Mouse (Mus musculus): ENCODE results near the gene Banf2.
A peak's percentile ranks its signal among the peaks of the same experiment; 100 is the strongest.

The Banf2 gene

DNA sequence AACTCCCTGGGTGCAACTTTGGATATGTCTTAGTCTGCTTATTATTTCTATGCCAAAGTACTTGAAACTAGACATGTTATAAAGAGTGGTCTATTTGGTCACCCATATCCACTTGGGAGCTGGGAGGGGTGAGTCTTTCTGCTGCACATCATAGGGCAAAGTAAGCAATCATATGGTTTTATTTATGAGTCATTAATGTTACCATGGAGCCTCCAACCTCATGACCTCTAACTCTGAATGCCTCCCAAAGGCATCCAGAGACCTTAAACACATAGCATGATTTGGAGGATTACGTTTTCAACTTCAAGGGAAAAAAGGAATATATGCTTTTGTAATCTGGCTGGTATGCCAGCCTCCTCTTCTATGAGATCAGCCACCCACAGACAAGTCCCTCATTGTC is 61.9 kb downstream of the Banf2 start:
- no peak for DNase-seq (ENCODE audit: low read depth, low spot score)

DNA sequence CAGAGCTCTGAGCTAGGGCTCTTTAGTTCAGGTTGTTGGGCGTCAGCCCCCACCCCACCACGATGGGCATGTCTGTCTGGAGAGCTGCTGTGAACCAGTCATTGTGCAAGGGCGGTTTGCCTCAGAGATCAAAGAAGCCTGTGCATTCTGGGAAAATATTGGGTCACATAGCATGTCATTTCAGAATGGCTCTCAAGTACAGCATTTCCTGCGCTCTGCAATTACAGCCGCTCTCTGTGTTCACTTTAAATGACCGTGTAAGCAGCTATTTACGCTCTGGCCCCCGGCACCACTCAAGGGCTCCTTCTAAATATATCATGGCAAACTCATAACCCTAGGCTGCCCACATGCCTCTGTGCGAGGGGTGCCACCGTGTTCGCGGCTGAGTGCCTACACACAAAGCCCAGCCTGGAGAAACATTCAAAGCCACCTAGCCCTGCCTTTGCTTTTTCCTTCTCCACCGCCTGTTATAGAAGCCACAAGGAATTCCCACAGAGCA is 68.7 kb downstream of the Banf2 start:
- no peak for DNase-seq (ENCODE audit: low read depth, low spot score)

DNA sequence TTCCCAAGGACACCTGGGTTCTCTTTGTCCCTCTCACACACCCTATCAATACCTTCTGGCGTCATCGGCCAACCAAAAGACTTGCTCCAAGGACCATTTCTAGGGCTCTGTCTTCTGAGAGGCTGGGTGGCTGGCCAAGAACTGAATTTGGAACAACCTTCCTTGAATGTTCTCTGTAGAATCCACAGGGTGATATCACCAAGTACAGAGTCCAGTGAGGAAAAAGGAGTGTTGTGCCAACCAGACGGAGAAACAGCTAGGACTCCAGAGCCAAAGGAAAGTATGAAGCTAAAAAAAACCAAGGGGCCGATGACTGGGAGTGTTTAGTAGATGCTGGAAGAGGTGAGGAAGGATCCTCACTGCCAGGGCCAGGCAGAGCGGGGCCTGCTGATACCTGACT is 74.5 kb downstream of the Banf2 start:
- DNase-seq (ENCODE audit: low read depth, low spot score), result no peak

DNA sequence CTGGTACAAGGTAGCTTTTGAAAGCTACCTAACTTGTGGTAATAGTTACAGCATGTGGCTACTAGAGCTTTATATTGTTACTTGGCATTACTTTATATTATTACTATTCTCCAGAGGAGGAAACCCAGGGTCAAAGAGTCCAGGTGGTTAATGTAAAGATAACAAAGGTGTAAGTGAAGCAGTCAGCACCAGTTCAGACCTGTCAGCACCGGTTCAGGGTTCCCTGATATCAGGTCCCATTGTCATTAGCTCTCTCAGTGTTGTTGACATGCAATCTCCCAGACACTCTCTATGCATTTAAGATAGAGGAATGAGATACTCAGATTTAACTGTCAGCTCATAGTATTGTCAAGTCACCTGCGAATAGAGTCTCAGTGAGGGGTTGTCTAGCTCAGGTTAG is 75.0 kb downstream of the Banf2 start:
- DNase-seq (ENCODE audit: low read depth, low spot score), result no peak

DNA sequence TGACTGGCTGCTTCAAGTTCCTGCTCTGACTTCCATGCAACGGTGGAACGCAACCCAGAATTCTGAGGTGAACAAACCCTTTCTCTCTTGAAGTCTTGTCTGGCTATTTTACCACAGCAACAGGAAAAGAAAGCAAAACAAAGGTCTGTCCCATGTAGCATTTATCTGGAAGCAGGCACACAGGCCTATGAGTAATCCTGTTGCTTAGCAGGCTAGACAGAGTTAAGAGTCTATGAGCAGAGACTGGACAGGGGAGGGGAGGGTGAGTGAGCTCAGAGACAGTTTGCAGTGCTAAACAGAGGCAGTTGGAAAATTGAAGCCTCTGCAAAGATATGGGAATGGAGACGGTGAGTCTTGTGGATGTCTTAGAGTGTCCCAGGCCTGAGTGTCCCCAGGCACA is 75.5 kb downstream of the Banf2 start:
- DNase-seq (ENCODE audit: low read depth, low spot score), result no peak

DNA sequence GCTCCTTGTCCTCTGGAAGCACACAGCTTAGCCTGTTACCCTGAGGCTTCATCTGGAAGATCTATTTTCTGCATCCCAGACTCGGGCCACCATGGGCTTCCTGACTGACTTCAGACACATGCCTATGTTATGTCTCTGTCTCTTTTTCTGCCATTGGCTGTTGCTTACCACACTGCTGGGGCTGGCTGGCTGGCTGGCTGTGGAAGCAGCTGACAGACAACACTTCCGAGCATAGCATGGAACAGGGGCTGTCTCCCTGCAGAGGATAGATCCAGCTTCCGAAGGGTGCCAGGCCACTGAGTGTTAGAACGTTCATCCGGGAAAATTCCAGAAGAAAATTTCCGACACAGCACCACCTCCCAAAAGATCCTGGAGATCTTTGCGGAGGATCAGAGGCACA is 79.1 kb downstream of the Banf2 start:
- peak; percentile 36 for DNase-seq (ENCODE audit: low read depth, low spot score)

DNA sequence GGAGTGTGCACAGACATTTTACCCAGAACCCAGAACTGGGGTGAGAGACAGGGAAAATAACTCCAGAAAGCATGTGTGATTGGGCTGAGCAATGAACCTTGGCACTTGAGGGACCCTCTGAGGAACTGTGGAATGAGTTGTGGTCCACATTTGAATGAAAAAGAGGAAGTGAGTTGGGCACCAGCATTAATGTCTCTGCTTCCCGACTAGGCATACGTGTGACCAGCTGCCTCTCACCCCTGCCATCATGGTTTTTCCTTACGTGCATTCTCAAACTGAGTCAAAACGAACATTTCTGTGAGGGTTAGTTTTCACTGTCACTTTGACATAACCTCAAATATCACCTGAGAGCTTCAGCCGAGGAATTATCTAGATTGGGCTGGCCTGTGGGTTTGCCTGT is 79.8 kb downstream of the Banf2 start:
- peak; percentile 84 for DNase-seq (ENCODE audit: low read depth, low spot score)

DNA sequence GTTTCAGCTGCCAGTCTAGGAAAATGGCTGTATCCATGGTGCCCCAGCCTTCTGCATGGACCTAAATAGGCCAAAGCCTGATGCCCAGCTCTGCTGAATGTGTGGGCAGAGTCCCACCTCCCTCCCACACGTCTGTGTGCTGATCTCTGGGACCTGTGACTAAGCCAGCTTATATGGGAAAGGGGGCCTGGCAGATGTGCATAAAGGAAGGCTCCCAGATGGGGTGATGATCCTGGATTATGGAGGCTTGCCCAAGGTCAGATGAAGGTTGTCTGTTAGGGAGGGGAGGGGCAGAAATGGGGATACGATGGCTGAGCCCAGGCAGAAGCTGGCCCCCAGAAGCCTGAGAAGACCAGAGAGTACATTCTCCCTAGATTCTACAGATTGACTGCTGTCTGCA is 85.2 kb downstream of the Banf2 start:
- DNase-seq (ENCODE audit: low read depth, low spot score), result no peak

DNA sequence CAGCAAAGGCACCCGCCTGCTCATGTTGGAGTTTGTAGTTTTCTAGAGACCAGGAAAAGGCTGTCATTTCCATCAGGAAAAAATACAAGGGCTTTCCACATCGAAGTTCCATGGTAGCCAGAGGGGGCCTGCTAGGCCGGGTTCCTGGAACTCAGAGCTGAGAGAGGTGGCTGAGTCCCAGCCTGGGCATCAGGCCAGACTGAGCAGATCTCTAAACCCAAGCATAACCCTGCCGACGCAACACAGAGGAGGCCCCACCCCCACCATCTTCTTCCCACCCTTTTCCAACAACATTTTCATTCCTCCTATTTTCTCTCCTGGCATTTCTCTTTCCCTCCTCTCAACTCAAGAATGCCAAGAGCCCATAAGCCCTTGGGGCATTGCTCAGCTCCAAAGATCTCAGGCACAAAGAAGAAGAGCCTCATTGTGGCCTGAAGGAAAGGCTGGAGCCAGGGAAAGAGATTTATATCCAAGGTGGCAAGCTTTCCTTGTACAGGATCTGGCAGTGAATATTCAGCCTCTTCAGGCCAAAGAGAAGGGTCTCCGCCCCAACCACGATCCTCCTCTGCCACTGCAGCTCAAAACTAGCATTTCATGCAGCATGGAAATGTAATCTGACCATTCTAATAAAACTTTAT is 87.4 kb downstream of the Banf2 start:
- DNase-seq (ENCODE audit: low read depth, low spot score), result no peak

DNA sequence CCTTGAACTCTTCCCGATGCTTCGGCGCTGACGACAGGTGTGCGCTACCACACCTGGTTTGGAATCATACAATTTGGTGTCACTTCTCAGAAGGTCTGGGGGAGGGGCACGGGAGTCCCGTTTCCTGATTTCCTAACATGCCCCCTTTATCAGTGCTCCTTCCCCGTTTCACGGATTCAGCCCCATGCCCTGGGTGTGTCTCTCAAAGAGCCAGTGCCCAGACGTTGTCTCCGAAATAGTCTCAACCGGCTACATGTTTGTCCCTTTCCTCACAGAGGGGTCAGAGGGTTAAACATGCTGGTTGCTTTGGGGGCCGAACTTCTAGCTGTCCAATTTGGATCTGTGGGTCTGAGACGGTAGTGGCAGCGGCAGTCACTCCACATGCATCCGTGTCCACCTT is 89.2 kb downstream of the Banf2 start:
- no peak for DNase-seq (ENCODE audit: low read depth, low spot score)

Data from A20 (cell line).